Mouse (Mus musculus): ENCODE data around the gene Arhgap29.

The Arhgap29 gene

GRCm38 (mm10) chr3:121946765-121947164 is 5.6 kb upstream of the Arhgap29 start:
- no peak for DNase-seq

DNA sequence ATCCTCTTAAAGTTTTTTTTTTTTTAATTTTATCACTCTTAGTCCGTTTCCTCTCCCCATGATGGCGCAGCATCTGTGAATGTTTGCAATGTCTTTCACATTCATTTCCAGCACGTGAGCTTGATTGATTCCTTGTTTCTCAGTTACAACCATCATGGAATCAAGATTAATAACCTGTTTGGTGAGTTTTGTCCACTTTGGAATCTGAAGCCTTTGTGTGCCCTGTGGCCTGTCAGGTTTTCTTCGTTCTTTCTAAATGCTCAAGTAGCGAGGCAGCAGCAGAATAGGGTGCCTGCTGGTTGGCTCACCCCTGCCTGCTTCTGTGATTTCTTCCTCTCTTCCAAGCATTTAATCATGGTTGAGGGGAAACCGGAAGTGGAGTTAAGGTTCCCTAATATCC is 2.2 kb upstream of the Arhgap29 start:
- no peak for DNase-seq

DNA sequence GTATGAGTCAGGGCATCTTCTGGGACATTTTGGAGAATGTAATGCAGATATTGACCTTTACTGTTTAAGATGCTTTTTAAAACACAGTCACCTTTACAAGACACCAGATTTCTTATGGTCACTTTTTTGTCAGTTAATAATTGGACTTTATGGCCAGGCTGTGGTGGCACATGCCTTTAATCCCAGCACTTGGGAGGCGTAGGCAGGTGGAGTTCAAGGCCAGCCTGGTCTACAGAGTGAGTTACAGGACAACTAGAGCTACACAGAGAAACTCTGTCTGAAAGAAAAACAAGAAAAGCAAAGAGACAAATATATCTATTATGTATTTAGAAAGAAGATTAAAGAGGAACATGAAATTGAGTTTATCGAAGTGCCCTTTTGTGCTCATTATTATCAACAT is 1.2 kb upstream of the Arhgap29 start:
- DNase-seq = no peak

- peak; percentile 95 for DNase-seq
Observed at GRCm38 (mm10) chr3:121953049-121953432, 700 bp downstream of the Arhgap29 start.

DNA sequence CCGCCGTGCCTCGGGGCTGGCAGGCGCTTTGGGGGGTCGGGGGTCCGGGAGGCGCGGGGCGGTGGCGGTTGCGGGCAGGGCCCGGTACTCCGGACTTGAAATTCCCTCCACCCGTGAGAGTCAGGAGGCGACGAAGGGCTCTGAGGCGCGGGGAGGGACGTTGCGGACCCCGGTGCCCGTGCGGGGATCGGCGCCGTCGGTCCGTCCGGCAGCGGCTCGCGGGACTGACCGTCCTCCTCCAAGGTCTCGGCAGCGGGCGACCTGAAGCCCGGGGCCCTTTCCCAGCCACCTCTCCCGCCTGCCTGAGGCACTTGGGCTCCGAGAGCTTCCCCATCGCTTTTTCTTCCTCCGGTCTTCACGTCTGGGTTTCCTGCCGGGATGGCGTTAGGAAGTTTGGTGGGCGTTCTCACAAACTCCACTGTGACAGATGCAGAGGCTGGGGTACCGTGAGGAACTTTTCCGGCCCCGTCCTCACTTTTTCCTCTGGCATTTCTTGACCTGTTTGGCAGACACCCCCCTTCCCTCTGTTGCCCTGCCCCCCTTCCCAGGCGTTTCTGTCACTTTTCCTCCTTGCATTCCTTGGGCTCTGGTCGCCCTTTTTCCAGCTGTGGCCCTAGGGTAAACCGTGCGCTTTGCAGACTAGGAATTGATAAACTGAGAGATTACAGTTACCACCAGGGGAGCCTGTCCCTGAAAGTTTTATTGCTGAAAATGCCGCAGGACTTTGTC is 1.3 kb downstream of the Arhgap29 start:
- peak; percentile 65 for DNase-seq

GRCm38 (mm10) chr3:121954421-121954820 is 2.1 kb downstream of the Arhgap29 start:
- peak; percentile 47 for DNase-seq

DNA sequence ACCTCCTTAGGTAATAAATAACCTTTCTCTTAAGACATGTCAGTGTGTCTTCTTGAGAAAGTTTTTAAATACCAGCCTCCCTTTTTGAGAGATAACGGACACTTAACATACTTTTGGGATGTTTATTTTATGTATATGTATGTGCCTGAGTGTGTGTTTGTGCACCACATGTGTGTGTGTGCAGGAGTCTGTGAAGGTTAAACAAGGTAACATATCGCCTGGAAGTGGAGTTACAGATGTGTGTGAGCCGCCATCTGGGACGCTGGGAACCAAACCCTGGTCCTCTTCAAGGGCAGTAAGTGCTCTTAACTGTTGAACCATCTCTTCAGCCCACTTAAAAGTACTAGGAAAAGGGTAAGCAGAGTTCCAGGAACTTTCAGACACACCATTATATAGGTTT is 3.2 kb downstream of the Arhgap29 start:
- DNase-seq = no peak

DNA sequence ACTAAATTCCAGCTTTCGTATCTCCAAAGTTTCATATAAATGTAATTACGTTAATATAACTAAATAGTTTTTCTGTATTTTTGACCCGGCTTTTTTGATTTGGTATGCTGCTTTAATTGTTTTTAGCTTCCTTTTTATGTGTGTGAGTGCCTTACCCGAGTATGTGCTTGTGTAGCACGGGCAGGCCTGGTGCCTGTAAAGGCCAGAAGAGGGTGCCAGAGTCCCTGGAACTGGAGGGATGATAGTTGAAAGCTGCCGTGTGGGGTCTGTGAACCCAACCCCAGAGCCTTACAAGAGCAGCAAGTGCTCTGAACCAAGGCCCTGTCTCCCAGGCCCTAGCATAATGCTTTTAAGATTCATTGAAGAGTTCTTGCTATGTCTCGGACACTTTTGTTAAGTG is 4.4 kb downstream of the Arhgap29 start:
- DNase-seq = peak; percentile 16

DNA sequence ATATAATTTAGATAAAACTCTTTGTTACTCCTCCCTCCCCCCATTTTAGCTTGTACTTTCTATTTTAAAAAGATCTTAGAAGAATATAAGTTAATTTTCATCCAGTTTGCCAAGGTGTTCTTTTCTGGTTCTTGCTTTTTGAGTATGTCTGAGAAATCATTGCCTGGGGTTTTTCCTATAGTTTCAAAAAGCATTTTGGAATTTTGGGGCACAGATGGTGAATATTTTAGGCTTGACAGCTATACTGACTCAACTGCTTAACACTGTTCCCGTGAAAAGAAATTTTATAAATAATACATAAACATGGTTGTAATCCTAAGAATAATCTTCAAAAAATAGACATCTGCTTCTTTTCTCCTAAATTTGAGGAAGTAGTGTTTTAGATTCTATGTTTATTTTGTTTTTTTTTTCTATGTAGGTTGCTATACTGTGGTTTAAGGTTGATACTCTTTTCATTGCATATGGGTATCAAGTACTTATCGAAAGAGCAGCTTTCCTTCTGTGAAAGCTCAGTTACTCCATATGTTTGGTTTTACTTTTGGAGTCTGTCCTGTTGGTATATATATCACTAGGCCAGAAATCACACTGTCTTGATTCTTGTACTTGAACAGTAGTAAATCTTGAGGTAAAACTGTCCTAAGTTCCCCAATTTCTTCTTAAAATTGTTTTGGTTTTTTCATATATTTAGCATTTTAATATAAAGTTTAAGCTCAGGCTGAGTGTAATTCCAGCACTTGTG is 5.4 kb downstream of the Arhgap29 start:
- no peak for DNase-seq

DNA sequence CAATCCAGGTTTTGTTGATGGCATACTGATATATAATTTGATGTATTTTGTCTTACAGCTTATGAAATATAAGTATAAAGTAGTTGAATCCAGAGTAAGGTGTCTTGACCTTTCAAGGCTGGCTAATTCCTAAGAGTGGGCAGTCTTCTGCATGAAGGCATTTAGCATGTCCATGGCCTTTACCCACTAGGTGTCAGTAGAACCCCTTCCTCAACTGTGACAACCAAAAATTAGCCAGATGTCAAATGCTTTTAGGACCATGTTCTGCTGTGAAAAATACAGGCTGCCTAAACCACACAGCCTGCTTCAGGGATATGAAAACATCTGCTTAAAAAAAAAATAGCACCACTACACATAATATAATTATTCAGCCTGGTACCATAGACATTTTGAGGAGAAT is 11.8 kb downstream of the Arhgap29 start:
- peak; percentile 71 for DNase-seq

- peak; percentile 93 for DNase-seq
Observed at GRCm38 (mm10) chr3:121967681-121968476, 15.5 kb downstream of the Arhgap29 start.

GRCm38 (mm10) chr3:121968621-121969020 is 16.3 kb downstream of the Arhgap29 start:
- peak; percentile 78 for DNase-seq

DNA sequence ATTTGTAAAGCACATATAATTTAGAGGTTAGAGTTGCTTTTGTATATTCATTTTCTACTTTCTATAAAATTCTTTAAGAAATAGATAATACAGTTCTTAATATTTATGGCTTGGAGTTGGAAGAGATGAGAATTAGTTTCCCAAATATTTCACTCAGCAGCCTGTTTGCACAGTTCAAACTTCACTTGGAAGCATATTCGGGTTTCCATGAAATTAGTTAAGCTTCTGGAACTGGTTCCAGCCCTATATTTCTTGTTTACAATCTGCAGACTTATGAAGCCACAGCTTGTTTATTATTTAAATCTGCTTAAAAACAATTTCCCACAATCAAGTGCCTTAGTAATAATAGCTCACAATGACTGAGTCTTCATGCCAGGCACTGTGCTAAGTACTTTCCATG is 17.1 kb downstream of the Arhgap29 start:
- no peak for DNase-seq

- peak; percentile 43 for DNase-seq
Observed at GRCm38 (mm10) chr3:121973761-121974160, 21.4 kb downstream of the Arhgap29 start.

- DNase-seq = no peak
Observed at GRCm38 (mm10) chr3:121975381-121975780, 23.0 kb downstream of the Arhgap29 start.

- DNase-seq = no peak
Observed at GRCm38 (mm10) chr3:121981306-121981705, 29.0 kb downstream of the Arhgap29 start.

GRCm38 (mm10) chr3:121982450-121982849 is 30.1 kb downstream of the Arhgap29 start:
- DNase-seq = peak; percentile 16

DNA sequence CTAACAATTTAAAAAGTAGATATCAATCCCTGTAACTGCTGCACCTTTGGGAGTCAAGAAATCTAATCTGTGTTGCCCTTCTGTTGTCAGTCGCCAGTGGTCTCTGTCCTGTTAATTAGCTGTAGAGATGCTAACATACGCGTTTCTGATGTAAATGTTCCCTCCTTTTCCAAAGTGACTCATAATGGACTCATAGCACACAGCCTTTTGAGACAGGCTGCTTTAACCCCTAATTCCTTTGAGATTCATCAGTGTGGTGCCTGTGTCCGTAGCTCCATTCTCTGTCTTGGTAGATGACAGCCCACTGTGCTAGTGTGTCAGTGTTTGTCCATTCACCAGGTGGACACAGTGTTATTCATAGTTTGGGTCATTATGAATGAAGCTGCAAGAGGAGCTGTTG is 42.8 kb downstream of the Arhgap29 start:
- no peak for DNase-seq

- DNase-seq = no peak
Observed at GRCm38 (mm10) chr3:121999934-122000333, 47.6 kb downstream of the Arhgap29 start.

GRCm38 (mm10) chr3:122001568-122001967 is 49.2 kb downstream of the Arhgap29 start:
- no peak for DNase-seq

DNA sequence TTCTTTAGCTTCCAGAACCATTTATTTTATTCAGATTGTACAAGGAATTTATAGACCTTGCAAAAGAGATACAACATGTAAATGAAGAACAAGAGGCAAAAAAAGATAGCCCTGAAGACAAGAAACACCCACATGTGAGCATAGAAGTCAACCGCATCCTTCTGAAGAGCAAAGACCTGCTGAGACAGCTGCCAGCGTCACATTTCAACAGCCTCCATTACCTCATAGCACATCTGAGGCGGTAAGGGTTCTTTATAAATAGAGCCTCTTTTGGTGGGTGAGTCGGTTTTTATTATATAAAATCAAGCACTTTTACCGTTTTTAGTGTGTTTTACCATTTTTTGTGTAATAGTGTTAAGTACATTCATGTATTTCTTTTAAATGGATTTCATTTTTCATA is 57.5 kb downstream of the Arhgap29 start:
- no peak for DNase-seq

DNA sequence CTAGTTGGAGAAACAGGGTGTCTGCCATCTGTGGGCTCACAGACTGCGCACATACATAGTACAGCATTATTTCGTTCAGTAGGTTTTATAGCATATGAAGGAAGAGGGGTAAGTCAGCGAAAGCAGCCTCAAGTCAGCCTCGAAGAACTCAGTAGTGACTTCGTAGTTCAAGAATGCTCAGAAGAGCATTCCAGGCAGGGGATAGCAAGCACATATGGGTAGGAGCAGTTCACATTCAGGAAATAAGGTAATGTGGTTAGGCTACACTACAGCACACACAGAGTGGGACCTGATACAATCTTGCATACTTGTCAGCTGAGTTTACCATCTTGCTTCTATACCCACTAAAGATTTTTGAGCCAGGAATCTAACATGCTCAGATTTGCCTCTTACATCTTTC is 58.0 kb downstream of the Arhgap29 start:
- DNase-seq = no peak

DNA sequence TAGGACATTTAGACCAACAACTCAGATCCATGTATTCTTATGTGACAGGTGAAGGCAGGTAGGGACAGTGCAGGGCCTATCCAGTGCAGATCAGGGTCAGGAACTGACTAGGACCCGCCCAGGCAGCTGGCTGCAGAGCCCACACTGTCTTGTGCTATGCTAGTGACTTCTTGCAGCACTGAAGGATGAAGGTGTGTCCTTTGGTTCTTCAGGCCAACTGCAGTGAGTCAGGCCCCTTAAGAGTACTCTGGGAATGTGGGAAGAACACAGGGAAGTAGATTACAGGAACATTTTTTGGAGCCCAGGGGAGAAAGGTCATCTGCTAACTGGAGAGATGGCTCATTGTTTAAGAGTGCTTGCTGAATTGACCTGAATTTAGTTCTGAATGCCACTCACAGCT is 60.1 kb downstream of the Arhgap29 start:
- peak; percentile 22 for DNase-seq

DNA sequence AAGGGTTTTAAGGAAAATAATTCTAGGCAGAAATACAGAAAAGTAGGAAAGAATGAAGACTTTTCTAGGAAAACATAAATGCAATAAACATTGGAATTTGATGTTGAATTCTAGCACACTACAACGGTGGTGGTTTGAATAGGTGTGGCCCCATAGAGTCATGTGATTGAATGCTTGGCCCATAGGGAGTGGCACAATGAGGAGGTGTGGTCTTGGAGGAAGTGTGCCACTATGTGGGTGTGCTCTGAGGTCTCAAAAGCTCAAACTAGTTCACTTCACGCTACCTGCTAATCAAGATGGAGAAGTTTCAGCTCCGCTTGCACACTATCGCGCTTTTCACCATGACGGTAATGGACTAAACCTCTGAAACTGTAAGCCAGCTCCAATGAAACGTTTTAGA is 66.1 kb downstream of the Arhgap29 start:
- no peak for DNase-seq
